Mouse (Mus musculus) ES-E14 (cell line): ENCODE data around the gene St6galnac5.

Experiments used
- MAFK ChIP-seq: IDR thresholded peaks from 2 replicates; pipeline ENCODE4 v1.6.1; 2014; ENCODE audit warnings: mild to moderate bottlenecking, low read depth, low read length, inconsistent platforms; ENCODE audit not compliant: insufficient read depth
- ZC3H11A ChIP-seq: IDR thresholded peaks from 2 replicates; pipeline ENCODE4 v1.6.1; 2012; ENCODE audit warnings: low read depth, mild to moderate bottlenecking, inconsistent platforms, low read length, borderline replicate concordance

DNA sequence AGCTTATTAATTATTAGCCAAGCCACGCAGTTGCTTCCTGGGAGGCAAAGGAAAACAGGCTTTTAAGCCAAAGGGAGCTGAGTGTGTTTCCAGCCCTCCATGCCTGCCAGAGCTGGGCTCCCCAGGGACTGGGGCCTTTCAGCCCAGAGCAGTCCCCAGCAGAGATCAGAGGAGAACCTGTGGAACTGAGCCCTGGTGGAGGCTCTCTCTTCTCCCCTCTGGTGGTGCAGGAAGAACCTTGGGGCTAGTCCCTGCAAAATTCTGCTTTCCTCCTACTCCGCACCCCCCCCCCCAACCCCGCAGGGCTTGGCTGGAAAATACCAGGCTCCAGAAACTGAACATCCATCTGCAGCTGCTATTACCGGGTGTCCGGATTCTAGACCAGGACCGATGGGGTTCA lies 1.6 kb downstream of the St6galnac5 start:
- TF ChIP-seq ZC3H11A (no peak), MAFK (no peak)
